Mouse (Mus musculus): ENCODE data around the gene Qrich2.

Qrich2 gene

DNA sequence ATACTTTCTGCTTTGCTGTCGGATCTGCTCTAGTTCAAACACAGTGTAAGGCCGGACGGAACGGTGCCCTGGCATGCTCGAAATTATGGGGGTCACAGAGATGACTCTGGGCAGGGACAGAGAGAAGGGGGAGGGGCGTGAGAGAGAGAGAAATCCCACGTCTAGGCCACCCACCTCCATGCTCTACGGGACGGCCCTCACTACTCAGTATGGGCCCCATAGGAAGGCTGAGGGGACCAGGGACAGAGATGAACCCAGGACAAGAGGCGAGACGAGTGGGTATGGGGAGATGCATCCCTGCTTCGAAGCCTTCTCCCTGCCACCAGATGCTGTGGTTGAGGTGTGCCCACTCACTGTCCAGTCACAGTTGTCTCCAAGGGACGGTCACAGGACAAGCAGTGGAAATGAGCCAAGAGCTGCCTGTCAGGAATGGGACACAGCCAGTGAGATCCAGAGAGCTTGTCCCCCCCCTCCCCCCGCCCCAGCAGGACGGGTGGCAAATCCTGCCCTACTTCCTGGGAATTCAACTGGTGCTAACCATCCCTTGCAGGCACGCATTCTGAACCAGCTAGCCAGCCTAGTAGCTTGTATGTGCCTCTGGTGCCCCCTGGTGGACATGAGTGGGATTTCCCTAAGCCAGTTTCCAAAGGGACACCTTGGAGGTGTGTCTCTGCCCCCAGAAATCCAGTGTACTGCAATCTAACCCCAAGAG lies 20.3 kb downstream of the Qrich2 start:
- DNase-seq (ENCODE audit: low read depth, low spot score): peak; percentile 82

DNA sequence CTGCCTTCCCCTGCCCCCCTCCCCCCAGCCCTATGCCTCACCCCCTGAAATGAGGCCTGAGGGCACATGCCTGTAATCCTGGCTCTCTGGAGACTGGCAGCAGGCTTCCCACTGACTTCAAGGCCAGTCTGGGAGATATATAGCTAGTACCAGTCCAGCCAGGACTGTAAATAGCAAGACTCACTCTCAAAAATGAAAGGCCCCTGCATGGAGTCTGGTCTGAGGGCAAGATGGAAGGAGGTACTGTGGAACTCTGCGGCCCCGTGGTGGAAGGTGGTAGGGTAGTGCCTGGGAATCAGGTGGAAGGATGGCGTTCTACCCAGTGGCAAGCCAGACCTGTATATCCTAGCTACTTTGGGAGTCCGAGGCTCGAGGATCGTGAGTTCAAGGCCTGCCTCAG lies 22.1 kb downstream of the Qrich2 start:
- no peak for DNase-seq (ENCODE audit: low read depth, low spot score)

DNA sequence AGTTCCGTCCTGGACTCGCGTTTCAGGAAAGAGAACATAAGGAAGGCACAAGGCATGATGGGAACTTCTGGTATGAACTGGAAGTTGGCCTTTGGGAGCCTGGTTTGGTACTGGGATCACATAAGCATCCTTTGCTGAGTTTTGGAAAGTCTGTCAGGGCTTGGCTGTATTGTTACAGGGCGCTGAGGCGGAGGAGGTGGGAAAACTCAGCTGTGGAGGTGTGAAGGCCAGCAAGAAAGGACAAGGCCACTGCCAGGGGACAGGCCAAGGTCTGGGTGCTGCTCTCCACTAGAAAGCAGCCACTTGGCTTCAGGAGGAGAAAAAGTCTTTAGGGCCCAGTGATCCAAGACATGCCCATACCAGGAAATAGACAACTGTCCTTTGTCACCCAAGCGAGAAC lies 22.7 kb downstream of the Qrich2 start:
- DNase-seq (ENCODE audit: low read depth, low spot score): no peak

- no peak for DNase-seq (ENCODE audit: low read depth, low spot score)
Observed at GRCm38 (mm10) chr11:116442867-116443177, 23.2 kb downstream of the Qrich2 start.

DNA sequence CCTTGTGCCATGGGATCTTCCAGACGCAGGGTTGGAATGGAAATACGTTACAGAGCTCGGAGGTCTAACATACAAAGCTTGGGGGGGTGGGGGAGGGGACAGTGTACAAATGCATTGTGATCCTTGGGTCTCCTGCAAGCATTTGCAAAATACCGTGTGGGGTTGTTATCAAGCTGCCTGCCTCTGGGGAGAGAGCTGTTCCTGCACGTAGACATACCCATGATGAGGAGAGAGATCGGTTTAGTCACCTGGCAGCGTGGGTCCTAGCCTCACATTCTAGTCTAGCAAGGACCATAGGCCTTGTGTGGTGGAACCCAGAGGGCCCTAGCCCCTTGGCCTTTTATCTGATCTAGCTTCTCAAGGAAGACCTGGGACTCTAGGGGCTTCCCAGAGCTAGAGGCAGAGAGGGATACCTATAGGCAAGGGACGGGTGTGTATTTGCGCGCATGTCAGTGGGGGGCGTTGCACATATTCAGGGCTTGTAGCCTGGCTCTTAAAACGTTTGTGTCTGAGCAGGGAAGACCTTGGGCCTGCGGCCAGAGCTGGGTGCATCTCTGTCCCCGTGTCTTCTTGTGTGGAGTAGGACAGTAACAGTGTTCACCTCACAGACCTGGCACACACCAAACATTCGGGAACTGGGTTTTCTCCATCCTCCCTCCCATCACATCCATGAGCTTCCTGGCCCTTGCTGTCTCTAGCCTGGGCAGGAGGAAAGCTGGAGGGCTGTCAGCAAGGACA lies 23.7 kb downstream of the Qrich2 start:
- no peak for DNase-seq (ENCODE audit: low read depth, low spot score)

DNA sequence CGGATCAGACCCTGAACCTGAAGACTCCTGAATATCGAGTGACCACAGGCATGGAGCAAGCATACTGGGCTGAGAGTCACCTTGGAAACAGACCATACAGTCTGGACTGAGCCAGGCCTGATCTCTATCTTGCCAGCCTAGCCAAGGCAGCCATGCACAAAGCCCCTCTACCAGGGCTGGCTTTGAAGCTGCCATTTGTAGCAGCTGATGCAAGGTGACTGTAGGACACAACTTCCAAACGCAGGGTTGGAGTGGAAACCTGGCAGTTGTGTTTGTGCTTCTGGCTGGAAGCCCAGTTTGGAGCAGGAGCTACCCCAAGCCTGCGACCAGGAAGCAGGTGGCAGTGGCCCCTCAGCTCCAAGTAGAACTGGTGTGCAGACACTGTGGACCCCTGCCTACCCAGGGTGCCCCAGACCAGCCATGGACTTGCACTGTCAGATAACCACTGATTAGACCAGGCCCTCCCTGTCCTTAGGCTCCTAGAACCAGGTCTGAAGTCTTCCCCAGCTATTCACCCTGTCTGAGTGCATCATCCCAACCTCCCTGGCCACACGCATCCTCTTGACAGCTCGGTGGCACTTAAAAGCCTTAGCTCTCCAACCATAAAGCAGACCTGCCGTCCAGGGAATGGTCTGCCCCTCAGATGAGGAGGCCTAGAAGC lies 25.5 kb downstream of the Qrich2 start:
- DNase-seq (ENCODE audit: low read depth, low spot score): no peak

- DNase-seq (ENCODE audit: low read depth, low spot score): no peak
Observed at GRCm38 (mm10) chr11:116439269-116440240, 26.5 kb downstream of the Qrich2 start.

- no peak for DNase-seq (ENCODE audit: low read depth, low spot score)
Observed at GRCm38 (mm10) chr11:116437541-116437940, 28.5 kb downstream of the Qrich2 start.

DNA sequence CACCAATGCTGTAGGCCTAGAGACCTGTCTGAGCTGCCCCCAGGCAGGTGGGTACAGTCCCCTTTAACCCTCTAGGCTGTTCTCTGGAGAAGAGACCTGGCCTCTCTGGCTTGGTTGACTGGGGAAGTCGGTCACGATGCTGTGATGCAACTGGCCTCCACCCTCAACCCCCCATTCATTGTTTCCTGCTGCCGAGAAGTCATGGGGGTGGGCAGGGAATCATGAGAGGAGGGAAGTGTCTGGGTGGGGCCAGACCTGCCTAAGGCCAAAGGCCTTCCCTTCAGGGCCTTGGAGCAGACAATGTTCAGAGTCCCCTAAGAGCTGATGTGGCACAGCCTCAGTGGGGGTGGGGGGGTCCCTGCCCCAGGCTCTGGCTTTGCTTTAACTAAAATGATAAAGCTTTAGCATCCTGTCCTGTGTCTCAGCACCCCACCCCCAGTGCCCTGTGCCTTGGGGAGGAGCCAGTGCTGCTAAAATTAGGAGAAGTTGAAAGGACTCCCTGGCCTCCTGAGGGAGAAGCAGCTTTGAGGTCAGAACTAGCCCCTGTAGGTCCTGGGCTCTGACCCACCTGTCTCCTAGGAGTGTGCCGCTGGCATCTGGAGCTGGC lies 29.2 kb downstream of the Qrich2 start:
- DNase-seq (ENCODE audit: low read depth, low spot score): no peak

GRCm38 (mm10) chr11:116435992-116436724 lies 29.9 kb downstream of the Qrich2 start:
- no peak for DNase-seq (ENCODE audit: low read depth, low spot score)

DNA sequence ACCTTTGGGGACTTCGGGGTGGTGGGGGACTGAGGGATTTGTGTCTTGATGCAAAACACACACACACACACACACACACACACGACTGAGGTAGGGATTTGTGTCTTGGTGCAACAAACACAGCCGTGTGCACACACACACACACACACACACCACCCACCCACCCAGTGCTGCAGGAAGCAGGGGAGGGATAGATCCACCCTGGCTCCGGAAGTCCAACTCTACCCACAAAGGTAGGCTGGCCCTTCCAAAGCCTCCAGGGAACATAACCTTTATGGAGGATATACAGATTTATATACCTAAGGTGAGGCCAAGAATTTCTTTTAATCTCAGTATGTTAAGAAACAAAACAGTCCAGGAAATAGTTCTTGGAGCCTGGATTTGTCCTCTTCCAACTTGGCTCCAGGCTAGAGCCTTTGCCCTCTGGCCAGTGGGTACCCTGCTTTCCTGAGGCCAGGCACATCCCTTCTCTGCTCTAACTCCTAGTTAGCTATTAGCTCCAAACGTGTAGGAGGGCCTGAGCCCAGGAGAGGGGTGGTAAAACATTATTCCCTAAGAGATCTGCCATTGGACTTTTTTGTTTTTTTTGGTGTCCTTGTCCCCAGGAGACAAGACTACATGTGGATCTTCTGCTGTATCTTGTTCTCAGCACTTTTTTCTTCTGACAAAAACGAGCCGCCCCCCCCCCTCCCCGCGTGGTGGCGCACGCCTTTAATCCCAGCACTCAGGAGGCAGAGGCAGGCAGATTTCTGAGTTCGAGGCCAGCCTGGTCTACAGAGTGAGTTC lies 30.9 kb downstream of the Qrich2 start:
- DNase-seq (ENCODE audit: low read depth, low spot score): no peak

GRCm38 (mm10) chr11:116434287-116434966 lies 31.6 kb downstream of the Qrich2 start:
- DNase-seq (ENCODE audit: low read depth, low spot score): no peak

DNA sequence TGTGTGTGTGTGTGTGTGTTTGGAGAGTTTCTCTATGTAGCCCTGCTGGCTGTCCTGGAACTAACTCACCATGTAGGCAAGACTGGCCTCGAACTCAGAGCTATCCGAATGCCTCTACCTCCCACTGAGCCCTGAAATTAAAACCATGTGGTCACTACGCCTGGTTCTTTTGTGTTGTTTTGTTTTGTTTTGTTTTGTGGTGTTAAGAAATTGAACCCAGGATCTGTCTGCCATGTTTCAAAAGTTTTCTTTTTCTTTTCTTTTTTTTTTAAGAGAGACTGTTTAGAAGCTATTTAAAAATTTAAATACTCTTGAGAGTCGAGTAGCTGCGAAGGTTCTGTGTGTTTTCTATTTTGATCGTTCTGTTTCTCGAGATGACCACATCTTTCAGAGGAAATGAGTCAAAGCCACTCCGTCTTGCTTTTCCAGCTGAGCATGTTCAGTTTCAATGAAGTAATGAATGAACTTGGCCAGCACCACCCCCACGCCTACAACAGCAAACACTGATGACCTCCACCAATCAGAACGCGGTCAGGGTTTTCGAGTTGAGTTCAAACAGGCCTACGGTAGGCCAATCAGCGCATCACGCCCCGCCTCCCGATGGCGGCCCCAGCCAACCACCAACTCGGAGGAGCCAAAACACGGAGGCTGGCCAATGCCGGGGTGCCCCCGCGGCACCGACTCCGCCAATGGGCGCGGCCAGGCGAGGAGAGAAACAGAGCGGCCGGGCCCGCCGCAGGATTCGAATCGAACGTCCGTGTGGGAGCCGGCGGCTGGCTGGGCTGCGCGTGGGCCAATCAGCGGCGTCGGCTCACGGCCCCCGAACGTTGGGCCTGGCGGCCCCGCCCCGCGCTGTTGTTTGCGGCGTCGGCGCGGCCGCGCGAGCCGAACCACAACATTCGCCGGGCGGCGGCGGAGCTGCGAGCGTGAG lies 32.4 kb downstream of the Qrich2 start, which contains the start of gene Ubald2:
Gene Ubald2 (plus strand): TSS at position 739 of the 931 bp plus-strand sequence.
- DNase-seq (ENCODE audit: low read depth, low spot score): peak; percentile 91

- DNase-seq (ENCODE audit: low read depth, low spot score): no peak
Observed at GRCm38 (mm10) chr11:116432593-116433355, 33.3 kb downstream of the Qrich2 start.

DNA sequence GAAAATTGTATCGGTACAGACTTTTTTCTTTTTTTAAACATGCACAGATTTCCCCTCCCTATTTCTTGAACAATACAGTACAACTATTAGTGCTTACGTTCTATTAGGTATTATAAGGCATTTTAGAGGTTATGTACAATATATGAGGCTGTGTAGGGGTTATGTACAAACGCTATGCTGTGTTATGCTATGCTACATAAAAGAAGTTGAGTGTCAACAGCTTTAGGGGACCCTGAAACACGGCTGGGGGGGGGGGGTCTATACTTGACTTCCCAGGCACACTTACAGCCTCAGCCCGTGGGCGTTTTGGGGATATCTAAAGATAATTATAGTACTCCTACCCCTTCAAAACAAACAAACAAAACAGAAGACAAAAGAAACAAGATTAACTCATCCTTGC lies 33.9 kb downstream of the Qrich2 start:
- no peak for DNase-seq (ENCODE audit: low read depth, low spot score)

DNA sequence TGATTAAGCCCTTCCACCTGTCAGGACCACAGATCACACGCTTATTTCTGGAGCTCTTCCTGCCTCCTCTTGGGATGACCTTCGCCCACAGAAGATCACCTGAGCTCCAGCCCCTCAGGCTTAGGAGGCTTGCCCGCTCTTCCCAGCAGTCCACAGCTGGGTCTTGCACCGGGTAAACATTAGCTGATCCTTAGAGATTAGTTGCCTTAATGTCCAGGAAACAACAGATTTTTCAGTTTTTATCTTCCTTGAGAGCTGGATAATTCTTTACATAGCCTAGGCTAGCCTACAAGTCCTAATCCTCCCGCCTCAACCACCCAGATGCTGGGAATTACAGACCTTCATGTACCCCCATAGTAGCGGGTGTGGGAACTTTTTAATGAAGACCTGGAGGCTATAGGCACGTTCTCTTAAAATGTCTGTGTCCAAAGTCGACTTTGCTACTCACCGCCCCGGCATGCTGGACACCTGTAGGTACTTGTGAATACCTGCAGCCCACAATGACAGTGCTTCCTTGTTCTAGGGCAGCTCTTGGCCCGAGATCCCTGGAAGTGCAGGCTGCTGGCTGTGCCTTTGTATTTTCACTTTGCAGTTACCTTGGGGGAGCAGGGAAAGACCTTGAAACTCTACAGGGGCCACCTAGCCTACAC lies 34.5 kb downstream of the Qrich2 start:
- no peak for DNase-seq (ENCODE audit: low read depth, low spot score)

Data from retina, adult 2 months (tissue).